Mouse (Mus musculus) G1E-ER4 (cell line): ENCODE results near the gene Slc6a8. TPM values are rescaled to one million over a fixed set of nuclear protein-coding genes. Genes with fewer than 3 reads are reported as not detected.

ENCODE experiments used
- GATA1 ChIP-seq: IDR thresholded peaks from one replicate; pipeline ENCODE4 v1.8.0; 2012; ENCODE audit warnings: low read length, inconsistent platforms
- polyA plus RNA-seq: library from polyadenylated mRNA; stranded (reverse); fragments of >175 nt; gene quantifications from 2 replicates; pipeline ENCODE4 v1.2.3, GENCODE M21; 2012

Slc6a8 gene
- polyA plus RNA-seq, 1 experiment = 4.1 TPM

- no peak for TF ChIP-seq GATA1
These were observed 919 bp upstream of the Slc6a8 start for GRCm38 (mm10) chrX:73672031-73672431.

GRCm38 (mm10) chrX:73673619-73673967, 643 bp downstream of the Slc6a8 start:
- TF ChIP-seq GATA1 = no peak

- TF ChIP-seq GATA1 = no peak
These were observed 1.2 kb downstream of the Slc6a8 start for GRCm38 (mm10) chrX:73673968-73674661.

- no peak for TF ChIP-seq GATA1
These were observed 2.3 kb downstream of the Slc6a8 start for GRCm38 (mm10) chrX:73675231-73675630.

- TF ChIP-seq GATA1 = no peak
These were observed 3.7 kb downstream of the Slc6a8 start for GRCm38 (mm10) chrX:73676668-73677067.

GRCm38 (mm10) chrX:73684156-73684555, 11.2 kb downstream of the Slc6a8 start:
- no peak for TF ChIP-seq GATA1

- TF ChIP-seq GATA1 = no peak
These were observed 12.0 kb downstream of the Slc6a8 start for GRCm38 (mm10) chrX:73684978-73685377.

GRCm38 (mm10) chrX:73685629-73686028, 12.7 kb downstream of the Slc6a8 start:
- TF ChIP-seq GATA1 = no peak

- no peak for TF ChIP-seq GATA1
These were observed 18.1 kb downstream of the Slc6a8 start for GRCm38 (mm10) chrX:73690917-73691629.

- TF ChIP-seq GATA1 = no peak
These were observed 27.5 kb downstream of the Slc6a8 start for GRCm38 (mm10) chrX:73700472-73700871.

- TF ChIP-seq GATA1 = no peak
These were observed 42.6 kb downstream of the Slc6a8 start for GRCm38 (mm10) chrX:73715476-73716108.

GRCm38 (mm10) chrX:73716109-73716661, 43.2 kb downstream of the Slc6a8 start, which contains the start of the genes Bcap31 and Abcd1:
TSS of gene Bcap31 (minus strand) at chrX:73716175.
TSS of gene Abcd1 (plus strand) at chrX:73716597.
- TF ChIP-seq GATA1 = no peak

- no peak for TF ChIP-seq GATA1
These were observed 44.0 kb downstream of the Slc6a8 start for GRCm38 (mm10) chrX:73716709-73717545.

GRCm38 (mm10) chrX:73717667-73718066, 44.7 kb downstream of the Slc6a8 start:
- TF ChIP-seq GATA1 = no peak

GRCm38 (mm10) chrX:73718271-73718670, 45.3 kb downstream of the Slc6a8 start:
- no peak for TF ChIP-seq GATA1
